Mouse (Mus musculus): Measurements from ENCODE around the gene Ucp2. TPM values are rescaled to one million over a fixed set of nuclear protein-coding genes. Genes with fewer than 3 reads are reported as not detected.

Gene Ucp2
- polyA plus RNA-seq, 1 experiment from 2014 or later, result 123 TPM

GRCm38 (mm10) chr7:100499465-100499864 lies 6.3 kb downstream of the Ucp2 start:
- no peak overlapping the region for H3K4me3 ChIP-seq
- H3K27me3 ChIP-seq (ENCODE audit: insufficient read depth, poor library complexity, severe bottlenecking), result 0 out of 2 replicates have a peak, but pooled peaks cover under 1% of the 10 kb centered on the region
- peaks cover 46% of the 10 kb centered on the region for H3K36me3 ChIP-seq
- H3K4me1 ChIP-seq (replicated peaks), result peaks cover 47% of the 10 kb centered on the region
- no peaks in the 10 kb centered on the region for H3K9me3 ChIP-seq
- H3K27ac ChIP-seq, result no peak overlapping the region
- DNase-seq (ENCODE audit: low spot score), result no peak

- Histone ChIP-seq H3K27ac (peak overlapping the region; percentile 31; the same call in 1 of the 2 replicates), H3K36me3 (peaks cover 46% of the 10 kb centered on the region), H3K9me3 (no peaks in the 10 kb centered on the region), H3K27me3 (ENCODE audit: insufficient read depth, poor library complexity, severe bottlenecking) (no peaks in the 10 kb centered on the region), H3K4me3 (no peak overlapping the region), H3K4me1 (replicated peaks) (peaks cover 37% of the 10 kb centered on the region)
- WGBS, result 72% methylated on average over 16 of the region's 16 CpGs
- DNase-seq (ENCODE audit: low spot score), result no peak
Observed at GRCm38 (mm10) chr7:100500276-100500977, 7.3 kb downstream of the Ucp2 start.

- Histone ChIP-seq H3K27me3 (ENCODE audit: insufficient read depth, poor library complexity, severe bottlenecking) (no peaks in the 10 kb centered on the region), H3K4me1 (replicated peaks) (peaks cover 29% of the 10 kb centered on the region), H3K36me3 (peaks cover 42% of the 10 kb centered on the region), H3K9me3 (no peaks in the 10 kb centered on the region), H3K27ac (no peak overlapping the region), H3K4me3 (no peak overlapping the region)
- no peak for DNase-seq (ENCODE audit: low spot score)
- WGBS, result 77% methylated on average over 6 of the region's 6 CpGs
Observed at GRCm38 (mm10) chr7:100501027-100501843, 8.1 kb downstream of the Ucp2 start.

- Histone ChIP-seq H3K27ac (no peak overlapping the region), H3K9me3 (no peaks in the 10 kb centered on the region), H3K4me1 (replicated peaks) (peaks cover 22% of the 10 kb centered on the region), H3K4me3 (no peak overlapping the region), H3K36me3 (peaks cover 36% of the 10 kb centered on the region), H3K27me3 (ENCODE audit: insufficient read depth, poor library complexity, severe bottlenecking) (no peaks in the 10 kb centered on the region)
- 74% methylated on average over 2 of the region's 2 CpGs for WGBS
- DNase-seq (ENCODE audit: low spot score), result no peak
Observed at GRCm38 (mm10) chr7:100501844-100502373, 8.8 kb downstream of the Ucp2 start.

GRCm38 (mm10) chr7:100502374-100502922 lies 9.3 kb downstream of the Ucp2 start:
- WGBS, result 80% methylated on average over 7 of the region's 7 CpGs
- Histone ChIP-seq H3K27me3 (ENCODE audit: insufficient read depth, poor library complexity, severe bottlenecking) (no peaks in the 10 kb centered on the region), H3K4me3 (no peak overlapping the region), H3K27ac (no peak overlapping the region), H3K36me3 (peaks cover 31% of the 10 kb centered on the region), H3K9me3 (no peaks in the 10 kb centered on the region), H3K4me1 (replicated peaks) (peaks cover 20% of the 10 kb centered on the region)
- no peak for DNase-seq (ENCODE audit: low spot score)

GRCm38 (mm10) chr7:100503076-100503475 lies 9.9 kb downstream of the Ucp2 start:
- Histone ChIP-seq H3K27me3 (ENCODE audit: insufficient read depth, poor library complexity, severe bottlenecking) (no peaks in the 10 kb centered on the region), H3K9me3 (no peaks in the 10 kb centered on the region), H3K36me3 (peaks cover 24% of the 10 kb centered on the region), H3K4me1 (replicated peaks) (peaks cover 17% of the 10 kb centered on the region), H3K4me3 (no peak overlapping the region), H3K27ac (no peak overlapping the region)
- DNase-seq (ENCODE audit: low spot score), result no peak
- WGBS, result 89% methylated on average over 5 of the region's 5 CpGs

- H3K4me1 ChIP-seq (replicated peaks), result peaks cover 15% of the 10 kb centered on the region
- H3K4me3 ChIP-seq, result no peak overlapping the region
- H3K27ac ChIP-seq, result no peak overlapping the region
- H3K9me3 ChIP-seq, result no peaks in the 10 kb centered on the region
- 87% methylated on average over 13 of the region's 13 CpGs for WGBS
- H3K36me3 ChIP-seq, result peaks cover 6% of the 10 kb centered on the region
- no peaks in the 10 kb centered on the region for H3K27me3 ChIP-seq (ENCODE audit: insufficient read depth, poor library complexity, severe bottlenecking)
- no peak for DNase-seq (ENCODE audit: low spot score)
Observed at GRCm38 (mm10) chr7:100504740-100505487, 11.8 kb downstream of the Ucp2 start.

GRCm38 (mm10) chr7:100506494-100506893 lies 13.4 kb downstream of the Ucp2 start:
- Histone ChIP-seq H3K9me3 (no peaks in the 10 kb centered on the region), H3K27me3 (ENCODE audit: insufficient read depth, poor library complexity, severe bottlenecking) (no peaks in the 10 kb centered on the region), H3K36me3 (no peaks in the 10 kb centered on the region), H3K27ac (no peak overlapping the region), H3K4me1 (replicated peaks) (no peaks in the 10 kb centered on the region), H3K4me3 (no peak overlapping the region)
- DNase-seq (ENCODE audit: low spot score), result no peak
- 79% methylated on average over 4 of the region's 4 CpGs for WGBS

- DNase-seq (ENCODE audit: low spot score), result no peak
- H3K4me1 ChIP-seq (replicated peaks), result no peaks in the 10 kb centered on the region
- no peaks in the 10 kb centered on the region for H3K27me3 ChIP-seq (ENCODE audit: insufficient read depth, poor library complexity, severe bottlenecking)
- no peak overlapping the region for H3K27ac ChIP-seq
- H3K4me3 ChIP-seq, result no peak overlapping the region
- WGBS, result 80% methylated on average over 3 of the region's 3 CpGs
- no peaks in the 10 kb centered on the region for H3K9me3 ChIP-seq
- no peaks in the 10 kb centered on the region for H3K36me3 ChIP-seq
Observed at GRCm38 (mm10) chr7:100508670-100509069, 15.5 kb downstream of the Ucp2 start.

GRCm38 (mm10) chr7:100511602-100512001 lies 18.5 kb downstream of the Ucp2 start:
- H3K36me3 ChIP-seq, result no peaks in the 10 kb centered on the region
- no peaks in the 10 kb centered on the region for H3K27me3 ChIP-seq (ENCODE audit: insufficient read depth, poor library complexity, severe bottlenecking)
- WGBS, result 79% methylated on average over 8 of the region's 8 CpGs
- H3K4me3 ChIP-seq, result no peak overlapping the region
- H3K27ac ChIP-seq, result no peak overlapping the region
- H3K9me3 ChIP-seq, result no peaks in the 10 kb centered on the region
- no peak for DNase-seq (ENCODE audit: low spot score)
- H3K4me1 ChIP-seq (replicated peaks), result peaks cover 5% of the 10 kb centered on the region; the same call in 1 of the 2 replicates

- no peak within 1 kb of the TSS for H3K4me3 ChIP-seq
- no peak within 1 kb of the TSS for H3K27ac ChIP-seq
- H3K27me3 ChIP-seq (ENCODE audit: insufficient read depth, poor library complexity, severe bottlenecking), result no peaks in the 10 kb centered on the region
- no peaks in the 10 kb centered on the region for H3K9me3 ChIP-seq
- peaks cover 13% of the 10 kb centered on the region; the same call in 1 of the 2 replicates for H3K4me1 ChIP-seq (replicated peaks)
- WGBS, result 51% methylated on average over 11 of the region's 11 CpGs
- DNase-seq (ENCODE audit: low spot score), result no peak
- H3K36me3 ChIP-seq, result no peaks in the 10 kb centered on the region
Observed at GRCm38 (mm10) chr7:100514573-100514972, 21.4 kb downstream of the Ucp2 start, which contains the start of gene Dnajb13. Dnajb13 (minus strand) TSS chr7:100514960.

GRCm38 (mm10) chr7:100520204-100520603 lies 27.1 kb downstream of the Ucp2 start:
- peaks cover 8% of the 10 kb centered on the region; the same call in 1 of the 2 replicates for H3K4me1 ChIP-seq (replicated peaks)
- no peak for DNase-seq (ENCODE audit: low spot score)
- no peaks in the 10 kb centered on the region for H3K9me3 ChIP-seq
- H3K27ac ChIP-seq, result no peak overlapping the region
- no peaks in the 10 kb centered on the region for H3K36me3 ChIP-seq
- no peak overlapping the region for H3K4me3 ChIP-seq
- WGBS, result 69% methylated on average over 7 of the region's 7 CpGs
- no peaks in the 10 kb centered on the region for H3K27me3 ChIP-seq (ENCODE audit: insufficient read depth, poor library complexity, severe bottlenecking)
